Mouse (Mus musculus): ENCODE measurements around the gene Nat14.
A peak's percentile ranks its signal among the peaks of the same experiment; 100 is the strongest.

Gene Nat14

GRCm38 (mm10) chr7:4920976-4921823 is 628 bp upstream of the Nat14 start:
- no peak for DNase-seq

DNA sequence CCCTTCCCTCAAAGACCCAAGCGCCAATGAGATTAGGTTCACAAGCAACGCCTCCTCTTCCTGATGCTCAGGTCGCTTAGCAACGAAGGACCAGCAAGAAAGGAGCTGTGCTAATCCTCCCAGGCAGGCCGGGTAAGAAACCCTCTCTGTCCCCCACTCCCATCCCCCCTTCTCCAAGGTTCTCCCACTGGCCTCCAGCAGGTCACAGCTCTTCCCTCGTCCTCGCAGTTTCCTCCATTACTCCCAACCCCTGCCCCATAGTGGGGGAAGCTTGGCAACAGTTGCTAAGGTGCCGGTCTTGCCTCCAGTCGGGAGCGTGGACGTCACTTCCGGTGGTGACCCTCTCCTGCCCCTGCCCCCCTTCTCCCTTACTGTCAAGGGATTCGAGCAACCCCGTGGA is 680 bp downstream of the Nat14 start:
- DNase-seq, result peak; percentile 64 to 67

DNA sequence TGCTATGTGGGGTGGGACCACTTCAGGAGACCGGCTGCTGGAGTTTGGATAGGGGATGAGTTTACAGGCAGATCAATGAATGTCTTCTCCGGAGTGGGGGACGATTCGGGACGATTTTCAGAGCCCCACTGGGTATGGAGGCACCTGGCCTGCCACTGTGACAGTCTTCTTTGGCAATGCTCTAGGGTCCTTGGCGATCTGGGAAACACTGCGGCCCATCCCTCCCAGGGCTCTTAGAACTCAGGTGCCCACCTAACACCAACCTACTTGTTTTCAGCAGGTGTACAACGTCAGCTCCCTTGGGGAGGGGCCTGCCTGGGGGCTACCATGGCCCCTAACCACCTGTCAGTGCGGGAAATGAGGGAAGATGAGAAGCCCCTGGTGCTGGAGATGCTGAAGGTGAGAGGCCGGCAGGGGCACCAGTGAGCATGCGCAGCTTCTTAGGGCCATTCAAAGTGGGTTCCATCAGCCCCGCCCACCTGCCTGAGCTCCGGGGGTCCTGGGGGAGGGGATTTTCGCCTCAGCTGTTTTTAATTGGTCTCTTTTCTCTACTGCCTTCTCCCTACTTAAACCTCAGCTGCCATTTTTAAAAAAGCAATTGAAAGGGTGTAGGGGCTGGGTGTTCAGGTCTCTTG is 1.2 kb downstream of the Nat14 start:
- DNase-seq, result peak; percentile 33 to 34

- DNase-seq, result peak; percentile 51 to 60
Observed at GRCm38 (mm10) chr7:4923586-4924364, 1.9 kb downstream of the Nat14 start.

DNA sequence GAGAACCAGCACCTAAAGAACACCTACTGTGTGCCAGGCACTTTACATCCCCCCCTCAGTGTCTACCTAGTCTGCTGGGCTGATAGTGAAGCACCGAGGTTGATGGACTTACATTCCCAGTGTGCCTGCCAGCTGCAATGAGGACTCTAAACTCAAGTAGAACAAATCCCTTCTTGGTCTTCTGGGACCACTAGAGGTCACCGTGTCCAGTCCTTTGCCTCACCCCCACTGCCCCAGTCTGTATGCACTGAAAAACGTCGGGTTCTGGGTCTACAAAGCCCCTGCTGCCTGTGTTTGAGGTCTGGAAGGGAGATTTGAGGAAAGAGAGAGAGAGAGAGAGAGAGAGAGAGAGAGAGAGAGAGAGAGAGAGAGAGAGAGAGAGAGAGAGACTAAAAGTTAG is 2.7 kb downstream of the Nat14 start:
- no peak for DNase-seq

DNA sequence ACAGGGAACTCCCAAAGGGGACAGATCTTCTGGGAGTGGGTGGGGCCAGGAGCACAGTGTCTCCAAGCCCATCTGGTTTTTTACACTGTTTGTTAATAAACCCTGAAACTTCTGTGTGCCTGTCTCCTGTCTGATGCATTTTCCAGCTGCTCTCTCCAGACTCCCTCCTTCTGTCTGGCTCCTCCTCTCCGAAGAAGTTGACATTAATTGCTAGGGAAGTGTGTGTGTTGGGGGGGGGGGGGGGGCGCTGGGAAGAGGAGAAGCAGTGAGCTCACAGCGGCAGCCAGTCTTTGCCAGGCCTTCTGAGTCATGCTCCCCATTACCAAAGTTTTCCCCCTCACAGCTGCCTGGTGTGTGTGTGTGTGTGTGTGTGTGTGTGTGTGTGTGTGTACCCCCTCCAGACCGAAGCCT is 3.1 kb downstream of the Nat14 start:
- DNase-seq, result no peak

DNA sequence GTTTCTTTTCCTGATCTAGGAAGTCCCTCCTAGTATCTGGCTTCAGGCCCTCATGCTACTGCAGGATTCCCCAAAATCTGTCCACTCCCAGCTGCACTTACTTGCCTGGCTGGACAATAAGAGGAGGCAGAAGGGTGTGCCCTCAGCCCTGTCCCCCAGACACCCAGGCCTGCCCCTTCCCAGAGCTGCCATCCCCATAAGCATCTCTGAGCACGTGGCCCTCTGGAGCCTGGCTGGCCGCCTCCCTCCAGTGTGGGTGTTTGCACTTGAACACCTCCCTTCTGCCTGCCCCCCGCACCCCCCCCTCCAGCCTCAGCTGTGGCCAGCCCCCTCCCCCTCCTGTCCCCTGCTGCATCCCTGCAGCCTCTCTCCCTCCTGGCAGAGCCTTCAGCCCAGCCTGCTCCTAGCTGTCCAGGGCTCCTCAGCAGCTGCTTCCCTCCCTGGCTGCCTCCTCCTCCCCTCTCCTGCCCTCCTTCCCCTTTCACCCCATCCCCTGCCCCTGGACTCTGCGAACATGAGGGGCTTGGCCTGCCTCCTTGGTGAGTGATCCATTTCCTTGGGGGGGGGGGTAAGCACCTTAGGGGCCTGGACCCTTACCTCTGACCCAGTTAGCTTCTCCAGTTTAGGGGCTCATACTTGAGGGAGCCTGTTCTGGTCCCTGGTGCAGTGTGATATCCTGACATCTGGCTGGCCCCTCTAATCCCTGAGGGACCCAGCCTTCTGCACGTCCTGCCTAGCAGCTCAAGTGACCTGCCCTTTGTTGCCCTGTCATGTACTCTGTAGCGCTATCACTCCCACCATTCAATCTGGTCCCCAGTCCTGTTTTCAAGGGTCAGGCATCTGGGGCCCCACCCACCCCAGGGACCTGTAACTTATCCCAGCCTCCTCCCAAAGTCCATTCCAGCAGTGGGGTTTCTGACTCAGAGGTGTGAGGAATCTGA is 3.9 kb downstream of the Nat14 start, which contains the start of gene Ssc5d:
TSS of gene Ssc5d (plus strand) at position 345 of the 941 bp plus-strand sequence.
- DNase-seq, result no peak

- no peak for DNase-seq
Observed at GRCm38 (mm10) chr7:4926849-4927248, 5.0 kb downstream of the Nat14 start.

- no peak for DNase-seq
Observed at GRCm38 (mm10) chr7:4927711-4928110, 5.9 kb downstream of the Nat14 start.

- DNase-seq, result no peak
Observed at GRCm38 (mm10) chr7:4928323-4928722, 6.5 kb downstream of the Nat14 start.

DNA sequence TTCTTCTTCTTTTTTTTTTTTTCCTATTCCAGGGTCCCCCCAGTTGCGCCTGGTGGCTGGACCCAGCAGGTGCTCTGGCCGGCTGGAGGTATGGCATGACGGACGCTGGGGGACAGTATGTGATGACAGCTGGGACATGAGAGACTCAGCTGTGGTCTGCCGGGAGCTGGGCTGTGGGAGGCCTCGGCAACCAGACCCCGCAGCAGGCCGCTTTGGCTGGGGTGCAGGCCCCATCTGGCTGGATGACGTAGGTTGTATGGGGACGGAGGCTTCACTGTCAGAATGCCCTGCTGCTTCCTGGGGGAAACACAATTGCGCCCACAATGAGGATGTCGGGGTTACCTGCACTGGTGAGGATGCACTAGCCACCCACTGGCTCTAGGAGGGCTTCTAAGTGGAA is 11.3 kb downstream of the Nat14 start:
- no peak for DNase-seq

- DNase-seq, result no peak
Observed at GRCm38 (mm10) chr7:4934160-4934914, 12.5 kb downstream of the Nat14 start.

- no peak for DNase-seq
Observed at GRCm38 (mm10) chr7:4936832-4937231, 15.0 kb downstream of the Nat14 start.

- no peak for DNase-seq
Observed at GRCm38 (mm10) chr7:4937392-4937791, 15.6 kb downstream of the Nat14 start.

- peak; percentile 87 to 88 for DNase-seq
Observed at GRCm38 (mm10) chr7:4938456-4938855, 16.6 kb downstream of the Nat14 start.

DNA sequence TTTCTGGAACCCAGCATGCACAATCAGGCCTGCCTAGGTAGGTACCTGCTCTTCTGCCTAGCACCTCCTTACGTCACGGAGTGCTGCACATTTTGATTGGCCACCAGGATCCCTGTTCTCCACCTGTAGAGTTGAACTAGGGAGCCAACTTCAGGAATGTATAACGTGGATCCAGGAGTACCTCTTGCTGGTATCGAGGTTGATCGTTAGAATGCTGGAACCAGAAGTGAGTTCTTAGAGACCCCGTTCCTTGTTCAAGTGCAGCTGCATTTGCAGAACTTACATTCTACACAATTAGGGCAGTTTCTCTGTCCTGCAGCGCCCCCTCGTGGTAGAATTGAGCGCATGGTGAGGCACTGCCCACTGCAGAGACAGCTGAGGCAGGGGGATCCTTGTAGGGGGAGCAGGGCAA is 18.2 kb downstream of the Nat14 start:
- DNase-seq, result peak; percentile 95

GRCm38 (mm10) chr7:4942673-4943072 is 20.8 kb downstream of the Nat14 start:
- DNase-seq, result no peak

DNA sequence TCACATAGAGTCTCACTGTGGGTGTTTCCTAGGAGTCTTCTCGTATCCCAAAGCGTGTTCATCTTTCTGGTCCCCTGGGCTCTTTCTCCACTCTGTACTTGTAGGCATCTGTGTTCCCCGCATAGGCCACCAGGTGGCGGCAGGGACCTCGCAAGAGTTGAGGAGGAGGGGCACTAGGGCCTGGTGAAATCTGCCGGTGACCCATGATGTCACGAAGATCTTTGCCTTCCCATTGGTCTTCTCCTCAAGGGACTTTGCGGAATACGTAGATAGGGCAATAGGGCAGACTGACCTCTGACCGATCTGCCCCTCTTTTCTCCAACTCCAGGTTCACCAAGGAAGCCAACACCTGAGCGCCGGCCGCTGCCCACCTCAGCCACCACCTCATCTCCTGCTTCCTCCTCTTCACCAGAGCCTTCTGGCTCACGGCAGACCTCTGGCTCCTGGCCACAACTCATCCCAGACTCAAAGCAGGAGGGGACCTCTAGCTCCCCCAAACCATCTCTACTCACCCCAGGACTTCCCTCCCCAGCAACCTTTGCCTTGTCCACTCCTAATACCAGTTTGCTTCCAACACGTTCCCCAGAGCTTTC is 21.5 kb downstream of the Nat14 start:
- DNase-seq, result peak; percentile 97 to 98

DNA sequence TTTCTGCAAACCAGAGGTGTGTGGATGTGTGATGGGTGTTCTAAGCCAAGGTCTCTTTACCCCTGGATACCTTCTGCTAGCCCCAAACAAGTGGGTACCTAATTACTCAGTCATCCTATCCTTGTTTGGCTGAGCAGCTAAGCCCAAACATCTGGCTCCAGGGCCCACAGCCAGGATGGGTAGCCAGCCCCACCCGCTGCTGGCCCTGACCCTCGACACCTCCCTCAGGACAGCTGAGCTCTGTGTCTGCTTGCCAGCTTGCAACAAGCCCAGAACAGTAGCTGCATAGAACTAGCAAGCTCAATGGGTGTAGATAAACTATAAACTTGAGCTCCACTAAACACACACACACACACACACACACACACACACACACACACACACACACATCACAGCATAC is 26.0 kb downstream of the Nat14 start:
- DNase-seq, result no peak

DNA sequence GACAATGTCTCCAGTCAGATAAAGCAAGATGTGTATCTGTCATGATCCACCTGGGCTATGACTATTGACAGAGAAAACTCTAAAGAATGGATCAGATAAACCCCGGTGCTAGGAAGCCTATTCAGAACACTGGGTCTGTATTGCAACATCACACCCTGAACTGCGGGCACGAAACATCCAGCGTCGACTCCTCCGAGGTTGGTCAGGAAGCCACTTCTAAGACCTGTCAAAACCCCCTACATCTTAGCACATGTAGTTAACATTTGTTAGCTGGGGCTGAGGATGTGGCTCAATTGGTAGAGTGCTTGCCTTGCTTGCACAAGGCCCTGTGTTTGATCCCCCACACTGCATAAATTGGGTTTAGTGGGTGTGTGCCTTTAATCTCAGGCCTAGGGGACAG is 26.6 kb downstream of the Nat14 start:
- DNase-seq, result no peak
